Mouse (Mus musculus): ENCODE results near the gene Sgk2. TPM values are rescaled to one million over a fixed set of nuclear protein-coding genes. Genes with fewer than 3 reads are reported as not detected.
A peak's percentile ranks its signal among the peaks of the same experiment; 100 is the strongest.

The Sgk2 gene
- total and polyA plus RNA-seq, 2 experiments from 2014 or later: not detected

GRCm38 (mm10) chr2:162975157-162975775 lies 11.9 kb upstream of the Sgk2 start:
- 60% methylated on average over 11 of the region's 11 CpGs for whole genome bisulfite sequencing
- Histone ChIP-seq H3K27ac (ENCODE audit: low read depth) (no peak overlapping the region), H3K9ac (replicated peaks; ENCODE audit: low read depth, low read length) (no peak overlapping the region), H3K27me3 (ENCODE audit: control insufficient read depth, insufficient read depth, low read length) (no peaks in the 10 kb centered on the region), H3K9me3 (replicated peaks; ENCODE audit: control insufficient read depth, low read length) (no peaks in the 10 kb centered on the region), H3K4me2 (ENCODE audit: low read depth, low read length) (no peak overlapping the region), H3K4me1 (ENCODE audit: control insufficient read depth, insufficient read depth) (peaks cover 10% of the 10 kb centered on the region; the same call in 1 of the 2 replicates), H3K36me3 (replicated peaks; ENCODE audit: control insufficient read depth, insufficient read depth, low read length) (no peaks in the 10 kb centered on the region), H3K4me3 (ENCODE audit: low read depth, low read length) (no peak overlapping the region)
- ATAC-seq (ENCODE audit: insufficient read depth, low read depth) (peak; percentile 72), DNase-seq (ENCODE audit: low spot score) (peak; percentile 24)
- TF ChIP-seq CTCF (IDR thresholded peaks at IDR 0.05; ENCODE audit: low read depth): no peak
- no peak for TF ChIP-seq EP300 (IDR thresholded peaks at IDR 0.05; ENCODE audit: low read depth)

GRCm38 (mm10) chr2:162976001-162976400 lies 11.1 kb upstream of the Sgk2 start:
- no peak for DNase-seq (ENCODE audit: low spot score)
- no peak overlapping the region for H3K4me3 ChIP-seq (ENCODE audit: low read depth, low read length)
- H3K27me3 ChIP-seq (ENCODE audit: control insufficient read depth, insufficient read depth, low read length): no peaks in the 10 kb centered on the region
- TF ChIP-seq CTCF (IDR thresholded peaks at IDR 0.05; ENCODE audit: low read depth) (no peak), EP300 (IDR thresholded peaks at IDR 0.05; ENCODE audit: low read depth) (no peak)
- 61% methylated on average over 4 of the region's 4 CpGs for WGBS
- H3K4me1 ChIP-seq (ENCODE audit: control insufficient read depth, insufficient read depth): peaks cover 10% of the 10 kb centered on the region; the same call in 1 of the 2 replicates
- no peak overlapping the region for H3K4me2 ChIP-seq (ENCODE audit: low read depth, low read length)
- no peak for ATAC-seq (ENCODE audit: insufficient read depth, low read depth)
- H3K36me3 ChIP-seq (replicated peaks; ENCODE audit: control insufficient read depth, insufficient read depth, low read length): no peaks in the 10 kb centered on the region
- H3K9me3 ChIP-seq (replicated peaks; ENCODE audit: control insufficient read depth, low read length): no peaks in the 10 kb centered on the region
- H3K9ac ChIP-seq (replicated peaks; ENCODE audit: low read depth, low read length): no peak overlapping the region
- H3K27ac ChIP-seq (ENCODE audit: low read depth): no peak overlapping the region

GRCm38 (mm10) chr2:162984381-162984780 lies 2.7 kb upstream of the Sgk2 start:
- TF ChIP-seq CTCF (IDR thresholded peaks at IDR 0.05; ENCODE audit: low read depth): no peak
- TF ChIP-seq EP300 (IDR thresholded peaks at IDR 0.05; ENCODE audit: low read depth): no peak
- Histone ChIP-seq H3K4me3 (ENCODE audit: low read depth, low read length) (no peak overlapping the region), H3K27me3 (ENCODE audit: control insufficient read depth, insufficient read depth, low read length) (no peaks in the 10 kb centered on the region), H3K9me3 (replicated peaks; ENCODE audit: control insufficient read depth, low read length) (no peaks in the 10 kb centered on the region), H3K9ac (replicated peaks; ENCODE audit: low read depth, low read length) (no peak overlapping the region), H3K27ac (ENCODE audit: low read depth) (no peak overlapping the region), H3K4me2 (ENCODE audit: low read depth, low read length) (no peak overlapping the region), H3K36me3 (replicated peaks; ENCODE audit: control insufficient read depth, insufficient read depth, low read length) (no peaks in the 10 kb centered on the region), H3K4me1 (ENCODE audit: control insufficient read depth, insufficient read depth) (peaks cover 6% of the 10 kb centered on the region; the same call in 1 of the 2 replicates)
- no peak for DNase-seq (ENCODE audit: low spot score)
- no peak for ATAC-seq (ENCODE audit: insufficient read depth, low read depth)
- WGBS: 77% methylated on average over 6 of the region's 6 CpGs

- no peak for TF ChIP-seq EP300 (IDR thresholded peaks at IDR 0.05; ENCODE audit: low read depth)
- TF ChIP-seq CTCF (IDR thresholded peaks at IDR 0.05; ENCODE audit: low read depth): no peak
- Histone ChIP-seq H3K9me3 (replicated peaks; ENCODE audit: control insufficient read depth, low read length) (no peaks in the 10 kb centered on the region), H3K4me1 (ENCODE audit: control insufficient read depth, insufficient read depth) (peaks cover 6% of the 10 kb centered on the region; the same call in 1 of the 2 replicates), H3K36me3 (replicated peaks; ENCODE audit: control insufficient read depth, insufficient read depth, low read length) (no peaks in the 10 kb centered on the region), H3K9ac (replicated peaks; ENCODE audit: low read depth, low read length) (no peak overlapping the region), H3K4me2 (ENCODE audit: low read depth, low read length) (no peak overlapping the region), H3K4me3 (ENCODE audit: low read depth, low read length) (no peak overlapping the region), H3K27me3 (ENCODE audit: control insufficient read depth, insufficient read depth, low read length) (no peaks in the 10 kb centered on the region), H3K27ac (ENCODE audit: low read depth) (no peak overlapping the region)
- WGBS: 26% methylated on average over 3 of the region's 3 CpGs
- DNase-seq (ENCODE audit: low spot score): peak; percentile 81
- ATAC-seq (ENCODE audit: insufficient read depth, low read depth): peak; percentile 96
These were observed 1.2 kb upstream of the Sgk2 start for GRCm38 (mm10) chr2:162985923-162986322.

GRCm38 (mm10) chr2:162986764-162987163 lies 366 bp upstream of the Sgk2 start:
- 74% methylated on average over 3 of the region's 3 CpGs for WGBS
- no peak overlapping the region for H3K27ac ChIP-seq (ENCODE audit: low read depth)
- no peak for DNase-seq (ENCODE audit: low spot score)
- no peak for ATAC-seq (ENCODE audit: insufficient read depth, low read depth)
- H3K9ac ChIP-seq (replicated peaks; ENCODE audit: low read depth, low read length): no peak overlapping the region
- no peak for TF ChIP-seq CTCF (IDR thresholded peaks at IDR 0.05; ENCODE audit: low read depth)
- TF ChIP-seq EP300 (IDR thresholded peaks at IDR 0.05; ENCODE audit: low read depth): no peak
- no peak overlapping the region for H3K4me2 ChIP-seq (ENCODE audit: low read depth, low read length)
- no peaks in the 10 kb centered on the region for H3K36me3 ChIP-seq (replicated peaks; ENCODE audit: control insufficient read depth, insufficient read depth, low read length)
- no peak overlapping the region for H3K4me3 ChIP-seq (ENCODE audit: low read depth, low read length)
- no peaks in the 10 kb centered on the region for H3K9me3 ChIP-seq (replicated peaks; ENCODE audit: control insufficient read depth, low read length)
- peaks cover 6% of the 10 kb centered on the region; the same call in 1 of the 2 replicates for H3K4me1 ChIP-seq (ENCODE audit: control insufficient read depth, insufficient read depth)
- H3K27me3 ChIP-seq (ENCODE audit: control insufficient read depth, insufficient read depth, low read length): no peaks in the 10 kb centered on the region

- Histone ChIP-seq H3K27ac (ENCODE audit: low read depth) (no peak overlapping the region), H3K4me3 (ENCODE audit: low read depth, low read length) (no peak overlapping the region), H3K4me2 (ENCODE audit: low read depth, low read length) (no peak overlapping the region), H3K9me3 (replicated peaks; ENCODE audit: control insufficient read depth, low read length) (no peaks in the 10 kb centered on the region), H3K9ac (replicated peaks; ENCODE audit: low read depth, low read length) (no peak overlapping the region), H3K27me3 (ENCODE audit: control insufficient read depth, insufficient read depth, low read length) (no peaks in the 10 kb centered on the region), H3K4me1 (ENCODE audit: control insufficient read depth, insufficient read depth) (peaks cover 6% of the 10 kb centered on the region; the same call in 1 of the 2 replicates), H3K36me3 (replicated peaks; ENCODE audit: control insufficient read depth, insufficient read depth, low read length) (no peaks in the 10 kb centered on the region)
- no peak for DNase-seq (ENCODE audit: low spot score)
- 80% methylated on average over 4 of the region's 4 CpGs for whole genome bisulfite sequencing
- TF ChIP-seq EP300 (IDR thresholded peaks at IDR 0.05; ENCODE audit: low read depth) (no peak), CTCF (IDR thresholded peaks at IDR 0.05; ENCODE audit: low read depth) (no peak)
- no peak for ATAC-seq (ENCODE audit: insufficient read depth, low read depth)
These were observed 1.1 kb downstream of the Sgk2 start for GRCm38 (mm10) chr2:162988235-162988634.

Data from heart, postnatal 0 days (tissue).